Mouse (Mus musculus) E14TG2a.4 (cell line): ENCODE measurements at regions not wholly inside any gene's neighbourhood (a gene's known extent, or its start where the extent isn't known, plus 50 kb on each side); places are given as distances from the start of the nearest gene placed in this dataset.

Source experiments
- CTCF ChIP-seq: conservative IDR thresholded peaks from 2 replicates; pipeline ENCODE4 v1.5.1; 2014; ENCODE audit warnings: low read length
- NANOG ChIP-seq: IDR thresholded peaks from 2 replicates; pipeline ENCODE4 v1.6.1; 2014; ENCODE audit warnings: borderline replicate concordance, low read length, mixed read lengths
- POU5F1 ChIP-seq: IDR thresholded peaks from 2 replicates; pipeline ENCODE4 v1.6.1; 2014; ENCODE audit warnings: low read length, borderline replicate concordance

GRCm38 (mm10) chr16:71123616-71124015, 809.9 kb downstream of the Gbe1 start:
- TF ChIP-seq CTCF (no peak), POU5F1 (no peak), NANOG (no peak)
